Mouse (Mus musculus) limb, embryonic 10.5 days (tissue): ENCODE data around the gene Numa1. TPM values are rescaled to one million over a fixed set of nuclear protein-coding genes. Genes with fewer than 3 reads are reported as not detected.

ENCODE experiments used
- DNase-seq: peaks from one replicate; pipeline ENCODE4 v3.0.0-alpha.2; 2017; ENCODE audit warnings: low spot score
- H3K27ac ChIP-seq: fragments of 300-500 bp; sonication (generic); 2 replicates; pipeline ENCODE4 v1.5.1; 2016; ENCODE audit warnings: mild to moderate bottlenecking
- H3K27me3 ChIP-seq: fragments of 300-500 bp; sonication (generic); 2 replicates; pipeline ENCODE4 v1.6.1; 2016; ENCODE audit warnings: low read depth, mild to moderate bottlenecking; ENCODE audit not compliant: poor library complexity, severe bottlenecking
- H3K36me3 ChIP-seq: fragments of 300-500 bp; sonication (generic); 2 replicates; pipeline ENCODE4 v1.6.1; 2016; ENCODE audit warnings: mild to moderate bottlenecking, moderate library complexity
- H3K4me1 ChIP-seq: fragments of 300-500 bp; sonication (generic); 2 replicates; pipeline ENCODE4 v1.6.1; 2016
- H3K4me3 ChIP-seq: fragments of 300-500 bp; sonication (generic); 2 replicates; pipeline ENCODE4 v1.5.1; 2016; ENCODE audit warnings: mild to moderate bottlenecking, moderate library complexity
- H3K9me3 ChIP-seq: fragments of 300-500 bp; sonication (generic); replicated peaks from 2 replicates; pipeline ENCODE4 v1.6.1; 2016; ENCODE audit warnings: mild to moderate bottlenecking
- WGBS: fragments of 180-500 bp; shearing (Covaris S2); methylation state at CpG from one replicate; pipeline ENCODE4 v1.1.7; 2016; 5-methylcytosine and 5-hydroxymethylcytosine counted together
- polyA plus RNA-seq: library from polyadenylated mRNA; unstranded; fragments of >200 nt; fragmentation: Nextera tagmentation; extraction: Ambion mirVana; gene quantifications from 2 replicates; pipeline ENCODE4 v1.2.1, GENCODE M21; 2016

The Numa1 gene
- polyA plus RNA-seq, 1 experiment from 2014 or later = 130 TPM

GRCm38 (mm10) chr7:101951648-101952047 lies 17.7 kb downstream of the Numa1 start:
- H3K9me3 ChIP-seq = no peaks in the 10 kb centered on the region
- WGBS = 93% methylated on average over 1 of the region's 1 CpGs
- no peak for DNase-seq
- no peak overlapping the region for H3K4me3 ChIP-seq
- no peaks in the 10 kb centered on the region for H3K4me1 ChIP-seq
- no peak overlapping the region for H3K27ac ChIP-seq
- no peaks in the 10 kb centered on the region for H3K27me3 ChIP-seq
- H3K36me3 ChIP-seq = peaks cover 7% of the 10 kb centered on the region; the same call in 1 of the 2 replicates

- Histone ChIP-seq H3K27me3 (no peaks in the 10 kb centered on the region), H3K36me3 (peaks cover 5% of the 10 kb centered on the region; the same call in 1 of the 2 replicates), H3K4me3 (no peak overlapping the region), H3K9me3 (no peaks in the 10 kb centered on the region), H3K4me1 (no peaks in the 10 kb centered on the region), H3K27ac (no peak overlapping the region)
- DNase-seq = no peak
- WGBS = 76% methylated on average over 2 of the region's 2 CpGs
Observed at GRCm38 (mm10) chr7:101952098-101952497, 18.2 kb downstream of the Numa1 start.

- no peak for DNase-seq
- 94% methylated on average over 2 of the region's 2 CpGs for WGBS
Observed at GRCm38 (mm10) chr7:101954163-101954562, 20.3 kb downstream of the Numa1 start.

GRCm38 (mm10) chr7:101955276-101955675 lies 21.4 kb downstream of the Numa1 start:
- H3K9me3 ChIP-seq = no peaks in the 10 kb centered on the region
- H3K4me3 ChIP-seq = no peak overlapping the region
- 90% methylated on average over 2 of the region's 2 CpGs for WGBS
- H3K27me3 ChIP-seq = no peaks in the 10 kb centered on the region
- H3K36me3 ChIP-seq = peaks cover 4% of the 10 kb centered on the region; the same call in 1 of the 2 replicates
- no peak overlapping the region for H3K27ac ChIP-seq
- no peaks in the 10 kb centered on the region for H3K4me1 ChIP-seq
- DNase-seq = no peak

More at GRCm38 (mm10) chr7:101954163-101954562, 20.3 kb downstream of the Numa1 start:
- no peaks in the 10 kb centered on the region for H3K4me1 ChIP-seq
- no peaks in the 10 kb centered on the region for H3K27me3 ChIP-seq
- no peak overlapping the region for H3K4me3 ChIP-seq
- no peak overlapping the region for H3K27ac ChIP-seq
- no peaks in the 10 kb centered on the region for H3K9me3 ChIP-seq
- H3K36me3 ChIP-seq = peaks cover 4% of the 10 kb centered on the region; the same call in 1 of the 2 replicates

- no peak overlapping the region for H3K4me3 ChIP-seq
- no peak overlapping the region for H3K27ac ChIP-seq
- no peaks in the 10 kb centered on the region for H3K9me3 ChIP-seq
- H3K4me1 ChIP-seq = no peaks in the 10 kb centered on the region
- DNase-seq = no peak
- H3K27me3 ChIP-seq = no peaks in the 10 kb centered on the region
- H3K36me3 ChIP-seq = peaks cover 4% of the 10 kb centered on the region; the same call in 1 of the 2 replicates
- WGBS = 84% methylated on average over 4 of the region's 4 CpGs
Observed at GRCm38 (mm10) chr7:101955862-101956261, 22.0 kb downstream of the Numa1 start.

GRCm38 (mm10) chr7:101956481-101956880 lies 22.6 kb downstream of the Numa1 start:
- 87% methylated on average over 1 of the region's 1 CpGs for whole genome bisulfite sequencing
- no peaks in the 10 kb centered on the region for H3K9me3 ChIP-seq
- no peaks in the 10 kb centered on the region for H3K27me3 ChIP-seq
- DNase-seq = no peak
- no peaks in the 10 kb centered on the region for H3K4me1 ChIP-seq
- H3K27ac ChIP-seq = no peak overlapping the region
- H3K36me3 ChIP-seq = peaks cover 4% of the 10 kb centered on the region; the same call in 1 of the 2 replicates
- no peak overlapping the region for H3K4me3 ChIP-seq

GRCm38 (mm10) chr7:101956911-101957310 lies 23.0 kb downstream of the Numa1 start:
- WGBS = 90% methylated on average over 5 of the region's 5 CpGs
- no peak overlapping the region for H3K4me3 ChIP-seq

GRCm38 (mm10) chr7:101962829-101963228 lies 28.9 kb downstream of the Numa1 start:
- 98% methylated on average over 2 of the region's 2 CpGs for WGBS
- DNase-seq = no peak
- Histone ChIP-seq H3K27ac (no peak overlapping the region), H3K4me3 (no peak overlapping the region), H3K4me1 (no peaks in the 10 kb centered on the region), H3K36me3 (no peaks in the 10 kb centered on the region), H3K27me3 (no peaks in the 10 kb centered on the region), H3K9me3 (no peaks in the 10 kb centered on the region)

More at GRCm38 (mm10) chr7:101956911-101957310, 23.0 kb downstream of the Numa1 start:
- DNase-seq = no peak
- no peak overlapping the region for H3K27ac ChIP-seq
- H3K36me3 ChIP-seq = peaks cover 4% of the 10 kb centered on the region; the same call in 1 of the 2 replicates
- no peaks in the 10 kb centered on the region for H3K4me1 ChIP-seq
- no peaks in the 10 kb centered on the region for H3K9me3 ChIP-seq
- H3K27me3 ChIP-seq = no peaks in the 10 kb centered on the region

- no peak overlapping the region for H3K4me3 ChIP-seq
- no peaks in the 10 kb centered on the region for H3K9me3 ChIP-seq
- H3K27me3 ChIP-seq = no peaks in the 10 kb centered on the region
- H3K4me1 ChIP-seq = peaks cover under 1% of the 10 kb centered on the region
- no peak for DNase-seq
- WGBS = 95% methylated on average over 2 of the region's 2 CpGs
- H3K36me3 ChIP-seq = no peaks in the 10 kb centered on the region
- no peak overlapping the region for H3K27ac ChIP-seq
Observed at GRCm38 (mm10) chr7:101963621-101964020, 29.7 kb downstream of the Numa1 start.

- Histone ChIP-seq H3K4me1 (peaks cover 10% of the 10 kb centered on the region), H3K27me3 (no peaks in the 10 kb centered on the region), H3K9me3 (no peaks in the 10 kb centered on the region), H3K4me3 (no peak overlapping the region), H3K27ac (no peak overlapping the region), H3K36me3 (no peaks in the 10 kb centered on the region)
- no peak for DNase-seq
- 89% methylated on average over 4 of the region's 4 CpGs for WGBS
Observed at GRCm38 (mm10) chr7:101964551-101964950, 30.6 kb downstream of the Numa1 start.

- WGBS = 79% methylated on average over 2 of the region's 2 CpGs
- DNase-seq = no peak
- no peaks in the 10 kb centered on the region for H3K36me3 ChIP-seq
Observed at GRCm38 (mm10) chr7:101965606-101966005, 31.7 kb downstream of the Numa1 start.

GRCm38 (mm10) chr7:101967256-101967655 lies 33.3 kb downstream of the Numa1 start:
- no peak for DNase-seq
- no peaks in the 10 kb centered on the region for H3K36me3 ChIP-seq
- H3K27me3 ChIP-seq = no peaks in the 10 kb centered on the region
- H3K27ac ChIP-seq = no peak overlapping the region
- no peaks in the 10 kb centered on the region for H3K9me3 ChIP-seq
- WGBS = 95% methylated on average over 1 of the region's 1 CpGs
- peaks cover 29% of the 10 kb centered on the region for H3K4me1 ChIP-seq
- H3K4me3 ChIP-seq = no peak overlapping the region

More at GRCm38 (mm10) chr7:101965606-101966005, 31.7 kb downstream of the Numa1 start:
- H3K27ac ChIP-seq = no peak overlapping the region
- H3K4me3 ChIP-seq = no peak overlapping the region
- no peaks in the 10 kb centered on the region for H3K9me3 ChIP-seq
- H3K4me1 ChIP-seq = peaks cover 15% of the 10 kb centered on the region
- H3K27me3 ChIP-seq = no peaks in the 10 kb centered on the region

GRCm38 (mm10) chr7:101968751-101969150 lies 34.8 kb downstream of the Numa1 start:
- 0 out of 2 replicates have a peak, but pooled peaks cover 3% of the 10 kb centered on the region for H3K36me3 ChIP-seq
- H3K27me3 ChIP-seq = no peaks in the 10 kb centered on the region
- peaks cover 44% of the 10 kb centered on the region for H3K4me1 ChIP-seq
- H3K9me3 ChIP-seq = no peaks in the 10 kb centered on the region
- DNase-seq = no peak
- WGBS = 65% methylated on average over 2 of the region's 2 CpGs
- peak overlapping the region; percentile 98 for H3K27ac ChIP-seq
- H3K4me3 ChIP-seq = peak overlapping the region; percentile 71
